Mouse (Mus musculus) erythroblast, adult 5-6 weeks (primary cell): ENCODE results near the gene Csnk1d. TPM values are rescaled to one million over a fixed set of nuclear protein-coding genes. Genes with fewer than 3 reads are reported as not detected.
A peak's percentile ranks its signal among the peaks of the same experiment; 100 is the strongest.

Experiments
- ATAC-seq: replicated peaks from 2 replicates; pipeline ENCODE4 v1.8.0; 2016; ENCODE audit warnings: moderate number of reproducible peaks, mild to moderate bottlenecking, moderate TSS enrichment, inconsistent platforms; ENCODE audit not compliant: poor library complexity, low FRiP score, severe bottlenecking
- total RNA-seq, 2 experiments: library from RNA; stranded (forward) in 1 of 2; stranded (reverse) in 1 of 2; fragments of 150-400 nt in 1 of 2; fragments of 200-764, 138-1000 nt in 1 of 2; gene quantifications; 2 replicates each; pipeline versions ENCODE4 v1.2.3 to v1.2.4; 2015 to 2017; ENCODE audit warnings: low replicate concordance in 2 of 2

Gene Csnk1d
- total RNA-seq, 2 experiments from 2014 or later = 70.3 to 148 TPM

DNA sequence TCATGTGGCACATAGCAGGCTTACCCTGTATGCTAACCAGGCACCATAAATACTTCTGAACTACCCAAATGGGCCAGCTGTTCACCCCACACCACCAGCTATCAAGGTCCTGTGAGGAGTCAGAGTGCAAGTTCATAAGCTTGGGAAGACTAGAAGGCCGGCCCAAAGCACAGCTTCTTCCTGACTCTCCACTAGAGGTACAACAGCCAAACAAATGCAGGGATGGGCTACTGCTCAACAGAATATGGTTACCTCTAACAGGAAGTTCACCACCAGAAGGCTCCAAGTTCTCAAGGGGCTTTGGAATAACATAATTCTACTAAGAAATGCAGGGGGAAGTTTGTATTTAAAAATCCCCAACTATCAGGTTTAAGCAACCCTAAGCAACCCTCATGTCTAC lies 1.6 kb downstream of the Csnk1d start:
- ATAC-seq = peak; percentile 23

DNA sequence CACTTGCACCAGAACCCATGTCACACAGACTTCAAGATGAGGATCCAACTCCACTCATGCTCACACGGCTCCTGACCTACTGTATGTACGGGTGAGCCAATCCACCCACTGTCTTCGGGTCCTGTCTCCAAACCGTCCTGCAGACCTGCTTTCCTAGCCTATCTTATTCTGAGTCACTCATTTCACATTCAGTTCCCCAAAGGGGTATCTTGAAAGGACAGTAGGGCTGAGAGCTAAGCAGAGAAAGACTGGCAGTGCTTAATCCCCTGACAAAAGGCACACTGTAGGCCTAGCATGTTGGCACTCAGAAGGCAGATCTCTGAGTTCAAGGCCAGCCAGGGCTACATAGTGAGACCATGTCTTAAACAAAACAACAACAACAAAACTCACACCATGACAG lies 2.7 kb downstream of the Csnk1d start:
- ATAC-seq = no peak

DNA sequence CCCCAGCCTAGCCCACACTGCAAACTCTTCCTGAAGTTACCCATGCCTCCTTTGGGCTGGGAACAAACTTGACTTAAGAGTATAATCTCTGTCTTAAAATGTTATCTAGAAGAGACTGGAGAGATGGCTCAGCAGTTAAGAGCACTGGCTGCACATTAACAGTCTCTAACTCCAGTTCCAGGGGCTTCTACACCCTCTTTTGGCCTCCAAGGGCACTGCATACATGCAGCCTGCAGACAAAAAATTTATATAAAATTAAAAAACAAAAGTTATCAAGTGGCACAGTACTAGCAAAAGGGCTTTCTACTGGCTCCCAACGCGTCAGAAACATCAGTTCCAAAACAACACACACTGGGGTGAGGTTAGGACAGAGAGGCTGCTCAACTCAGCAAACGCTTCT lies 3.5 kb downstream of the Csnk1d start:
- ATAC-seq = no peak

DNA sequence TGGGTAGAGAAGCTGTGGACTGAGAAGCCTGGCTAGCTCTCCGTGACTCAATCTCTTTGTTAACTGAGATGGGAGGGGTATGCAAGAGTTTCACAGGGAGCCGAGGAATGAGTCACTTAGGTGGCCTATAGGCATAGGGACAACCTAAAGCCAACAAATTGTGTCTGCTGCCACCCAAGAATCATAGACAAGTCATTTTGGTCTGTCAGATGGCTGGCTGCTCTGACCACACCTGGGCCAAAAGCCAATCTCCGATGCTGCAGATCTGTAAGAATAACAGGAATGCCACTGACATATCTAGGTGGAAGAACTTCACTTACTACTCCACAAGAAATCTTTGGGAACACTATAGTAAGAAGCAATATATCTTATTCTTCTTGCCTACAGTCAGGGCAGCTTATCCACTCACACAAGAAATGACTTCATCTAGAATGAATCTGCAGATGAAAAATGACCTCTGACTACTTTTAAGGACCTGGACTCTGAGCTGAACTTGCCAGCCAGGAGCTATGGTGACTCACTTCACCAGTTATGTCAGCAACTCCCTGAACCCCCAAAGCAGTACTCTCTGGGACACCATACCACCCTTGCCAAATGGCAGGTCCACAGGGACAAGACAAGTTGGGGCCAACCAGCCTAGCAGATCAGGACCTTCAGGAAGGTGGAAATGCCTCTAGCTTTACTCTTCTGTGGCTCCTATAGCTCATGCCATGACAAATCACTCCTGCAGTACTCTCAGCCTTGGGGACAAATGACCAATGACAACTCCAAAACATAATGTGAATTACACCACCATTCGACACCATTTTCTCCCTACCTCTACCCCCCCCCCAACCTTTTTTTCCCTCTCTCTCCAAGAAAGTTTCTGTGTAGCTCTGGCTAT lies 6.4 kb downstream of the Csnk1d start:
- ATAC-seq = no peak

DNA sequence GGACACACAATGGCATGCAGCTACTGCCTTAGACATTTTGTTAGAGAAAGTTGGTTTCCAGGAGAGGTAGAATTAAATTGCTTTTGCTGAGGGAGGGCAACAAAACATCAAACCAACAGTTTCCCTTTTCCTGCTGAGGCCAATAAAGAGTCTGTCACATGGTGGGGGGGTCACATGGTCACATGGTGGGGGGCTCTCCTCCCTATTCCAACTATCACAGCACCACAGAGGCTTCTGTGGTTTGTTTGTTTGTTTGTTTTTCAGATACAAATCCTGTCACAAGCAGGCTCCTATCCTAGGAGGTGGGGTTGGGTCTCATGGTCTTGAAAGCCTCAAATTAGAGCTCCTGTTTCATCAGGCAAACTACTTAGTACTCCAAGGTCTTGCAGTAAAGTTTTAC lies 8.7 kb downstream of the Csnk1d start:
- ATAC-seq = no peak

DNA sequence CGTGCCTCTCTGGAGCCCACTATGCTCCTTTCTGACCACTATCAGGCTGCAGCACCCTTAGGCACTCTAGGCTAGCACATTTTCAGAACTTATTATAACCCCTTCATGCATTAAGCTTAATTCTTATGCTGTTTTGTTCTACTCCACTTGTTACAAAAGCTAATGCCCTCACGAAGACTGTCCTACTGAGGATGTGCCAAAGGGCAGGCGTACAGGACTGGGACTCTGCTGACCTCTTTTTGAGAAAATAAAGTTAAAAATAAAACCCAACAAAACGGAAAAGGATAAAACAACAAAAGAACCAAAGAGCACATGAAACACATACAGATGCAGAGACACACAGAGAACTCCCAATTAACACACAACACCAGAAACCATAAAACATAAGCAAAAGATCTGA lies 9.5 kb downstream of the Csnk1d start:
- no peak for ATAC-seq

DNA sequence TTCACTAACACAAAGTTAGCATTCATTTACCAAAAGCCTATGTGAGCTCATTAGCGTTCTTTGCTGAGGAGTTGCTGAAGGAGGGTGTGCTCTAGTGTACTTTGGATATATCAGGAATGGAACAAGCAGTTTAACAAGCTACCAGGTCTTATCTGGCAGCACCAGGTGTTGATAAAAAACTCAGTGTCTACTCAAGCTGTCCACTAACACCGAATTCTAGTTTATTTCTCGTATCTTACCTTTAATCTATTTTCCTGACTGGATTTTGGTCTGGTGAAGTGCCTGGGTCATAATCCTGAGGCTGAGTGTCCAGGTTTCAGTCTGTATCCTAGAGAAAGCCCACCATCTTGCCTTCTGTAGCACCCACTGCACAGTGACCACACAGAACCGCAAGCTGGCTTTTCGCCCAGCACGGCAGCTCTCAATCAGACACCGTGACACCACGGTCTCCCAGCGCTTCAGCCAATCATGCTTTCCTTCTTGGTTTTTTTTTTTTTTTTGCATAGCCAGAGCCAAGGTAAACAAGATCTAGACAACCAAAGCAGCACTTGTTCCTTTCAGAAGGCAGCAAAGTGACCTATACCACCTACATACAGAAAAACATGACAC lies 10.6 kb downstream of the Csnk1d start:
- ATAC-seq = peak; percentile 86

DNA sequence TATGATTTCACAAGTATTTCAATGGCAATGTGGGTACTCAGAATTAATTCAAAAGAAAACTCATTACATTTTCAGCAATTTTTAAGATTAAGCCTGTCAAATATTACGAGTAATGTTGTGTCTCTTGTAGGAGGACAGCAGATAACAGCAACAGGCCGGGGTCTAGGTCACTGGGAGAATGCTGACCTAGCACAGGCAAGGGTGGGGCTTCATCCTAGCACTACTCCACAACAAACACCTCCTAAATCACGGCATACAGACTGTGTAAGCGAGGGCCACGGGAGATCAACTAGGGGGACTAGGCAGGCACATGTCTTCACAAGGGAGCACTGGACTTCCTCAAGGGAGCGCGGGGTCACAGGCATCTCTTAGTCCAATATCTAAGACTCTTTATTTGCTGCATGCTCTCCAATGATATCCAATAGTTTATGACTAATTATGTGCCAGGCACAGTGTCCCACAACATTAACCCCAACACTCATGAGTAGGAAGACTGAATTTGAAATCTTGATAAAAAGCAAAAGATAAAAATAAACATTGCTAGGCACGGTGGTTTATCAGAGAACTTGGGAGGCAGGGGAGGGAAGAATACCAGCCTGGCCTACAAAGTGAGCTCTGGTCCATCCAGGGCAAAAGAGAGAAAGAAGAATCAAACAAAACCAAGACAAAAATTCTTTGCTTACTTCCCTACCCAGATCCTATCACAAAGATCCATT lies 11.3 kb downstream of the Csnk1d start:
- ATAC-seq = peak; percentile 71

DNA sequence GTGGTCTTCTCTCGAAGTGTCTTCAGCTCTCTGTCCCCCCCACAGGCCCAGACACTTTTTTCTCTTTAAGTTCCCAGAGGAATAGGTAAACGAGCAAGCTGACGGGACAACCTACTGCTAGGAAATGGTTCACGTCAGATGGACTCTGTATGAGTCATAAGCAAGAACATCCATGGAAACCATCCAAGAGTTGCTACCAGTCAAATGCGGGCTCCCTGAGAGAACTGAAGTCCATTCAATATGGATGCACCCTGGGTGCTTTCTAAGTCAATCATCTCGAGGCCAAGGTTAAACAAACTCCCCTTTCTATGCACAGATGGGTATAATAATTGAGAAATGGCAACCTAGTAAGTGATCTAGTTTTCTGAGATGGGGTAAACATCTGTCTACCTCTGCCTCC lies 17.8 kb downstream of the Csnk1d start:
- ATAC-seq = no peak

DNA sequence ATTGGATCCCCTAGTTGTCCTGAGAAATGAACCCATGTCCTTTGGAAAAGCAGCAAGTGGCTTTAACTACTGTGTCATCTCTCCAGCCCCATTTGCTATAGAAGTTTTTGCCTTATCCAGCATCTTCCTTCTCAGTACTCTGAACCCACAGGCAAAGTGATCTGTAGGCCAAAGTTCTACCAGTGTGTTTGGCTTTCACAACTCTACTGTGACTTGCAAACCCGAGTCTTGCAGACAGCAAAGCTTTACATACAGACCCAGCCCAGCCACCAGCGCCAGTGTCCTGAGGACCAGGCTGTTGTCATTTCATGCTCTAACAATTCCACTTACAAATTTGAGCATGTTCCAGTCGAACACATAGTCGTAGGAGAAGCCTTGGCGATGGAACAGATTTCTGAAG lies 19.9 kb downstream of the Csnk1d start:
- ATAC-seq = no peak

DNA sequence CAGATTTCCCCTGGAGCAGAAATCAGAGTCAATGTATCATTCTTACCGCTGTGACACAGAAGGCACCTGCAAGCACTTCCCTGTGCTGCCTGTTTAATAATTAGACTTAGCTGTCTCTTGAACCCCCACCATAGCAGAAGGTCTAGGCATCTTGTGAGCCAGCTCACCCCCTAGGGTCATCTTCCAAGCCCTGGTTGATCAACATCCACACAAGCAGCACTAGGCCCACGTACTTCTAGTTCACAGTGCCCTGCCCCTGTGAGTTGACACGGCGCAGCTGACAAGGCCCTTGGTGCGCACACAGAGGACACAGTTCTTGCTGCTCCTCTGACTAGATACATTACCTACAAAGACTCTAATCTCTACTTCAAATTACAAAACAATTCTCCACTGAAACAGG lies 21.4 kb downstream of the Csnk1d start:
- ATAC-seq = no peak

DNA sequence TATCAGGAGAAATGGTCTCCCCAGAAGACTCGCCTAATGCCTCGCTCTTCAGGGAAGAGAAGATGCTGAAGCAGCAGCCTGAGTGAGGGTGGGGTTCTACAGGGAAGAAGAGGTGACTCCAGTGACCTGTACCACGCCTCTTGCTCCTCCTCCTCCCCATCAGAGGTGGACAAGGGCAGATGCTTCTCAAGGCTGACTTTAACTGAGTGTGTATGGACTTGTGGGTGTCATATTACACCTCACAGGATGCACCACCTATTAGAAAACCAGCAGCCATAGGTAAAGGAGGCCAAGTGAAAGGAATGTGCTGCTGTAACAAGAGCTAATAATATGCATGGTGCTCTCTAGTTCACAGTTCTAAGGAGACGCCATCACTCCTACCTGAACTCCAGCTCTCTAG lies 25.5 kb downstream of the Csnk1d start:
- no peak for ATAC-seq

DNA sequence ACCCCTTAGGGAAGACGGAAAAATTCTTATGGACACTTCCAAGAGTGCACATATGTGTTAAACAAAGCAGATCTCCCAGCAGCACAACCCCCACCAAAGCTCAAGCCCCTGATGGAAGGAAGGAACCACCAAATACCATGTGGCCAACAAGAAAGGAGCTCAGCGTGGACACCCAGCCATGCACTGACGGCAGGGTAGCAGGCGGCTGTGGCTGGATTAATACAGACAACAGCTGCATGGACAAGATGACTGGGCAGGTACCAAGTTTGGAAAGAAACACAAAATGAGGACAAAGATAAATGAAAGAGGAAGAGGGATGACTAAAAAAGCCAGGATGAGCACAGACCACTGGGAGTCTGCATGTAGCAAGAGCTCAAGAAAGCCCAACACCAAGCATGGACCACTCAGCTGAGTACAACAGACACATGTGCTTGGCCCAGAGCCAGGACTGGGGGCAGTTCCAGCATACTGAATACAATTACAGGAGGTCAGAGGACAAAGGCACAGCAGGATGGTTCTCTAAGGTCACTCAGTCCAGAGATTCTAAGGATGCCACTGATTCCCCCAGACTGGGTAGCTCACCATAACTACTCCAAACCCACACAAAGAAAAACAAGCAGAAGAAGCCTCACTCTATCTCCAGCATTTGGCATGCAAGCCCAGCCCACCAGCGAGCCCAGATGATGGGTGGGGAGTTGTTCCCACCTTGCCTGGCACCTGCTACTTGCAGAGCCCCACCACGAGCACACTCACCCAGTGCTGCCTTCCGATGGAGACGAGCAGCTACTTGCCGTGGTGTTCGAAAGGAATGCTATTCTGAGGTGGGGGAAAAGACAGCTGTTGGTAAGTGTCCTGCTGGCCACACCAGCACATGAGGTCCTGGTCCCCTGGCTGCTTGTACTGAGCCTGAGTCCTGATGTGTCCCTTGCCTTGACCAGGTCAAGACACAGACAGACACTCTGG lies 26.7 kb downstream of the Csnk1d start:
- no peak for ATAC-seq

DNA sequence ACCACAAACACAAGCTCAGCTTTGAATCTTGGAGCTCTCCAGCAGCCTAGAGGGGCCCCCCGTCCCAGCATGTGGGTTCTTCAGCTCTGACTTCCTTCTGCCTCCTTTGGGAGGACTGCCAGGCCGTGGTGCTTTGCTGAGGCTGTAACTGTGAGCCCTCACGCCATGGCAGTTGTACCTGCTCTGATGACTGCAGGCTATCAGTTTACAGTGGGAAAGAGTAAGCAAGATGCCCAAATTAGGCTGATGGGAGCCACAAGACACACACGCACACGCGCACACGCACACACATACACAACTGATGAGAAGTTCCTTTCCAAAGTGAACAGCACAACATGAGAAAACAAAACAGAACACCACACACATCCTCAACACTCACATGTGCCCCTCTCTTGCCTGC lies 28.2 kb downstream of the Csnk1d start:
- ATAC-seq = no peak

DNA sequence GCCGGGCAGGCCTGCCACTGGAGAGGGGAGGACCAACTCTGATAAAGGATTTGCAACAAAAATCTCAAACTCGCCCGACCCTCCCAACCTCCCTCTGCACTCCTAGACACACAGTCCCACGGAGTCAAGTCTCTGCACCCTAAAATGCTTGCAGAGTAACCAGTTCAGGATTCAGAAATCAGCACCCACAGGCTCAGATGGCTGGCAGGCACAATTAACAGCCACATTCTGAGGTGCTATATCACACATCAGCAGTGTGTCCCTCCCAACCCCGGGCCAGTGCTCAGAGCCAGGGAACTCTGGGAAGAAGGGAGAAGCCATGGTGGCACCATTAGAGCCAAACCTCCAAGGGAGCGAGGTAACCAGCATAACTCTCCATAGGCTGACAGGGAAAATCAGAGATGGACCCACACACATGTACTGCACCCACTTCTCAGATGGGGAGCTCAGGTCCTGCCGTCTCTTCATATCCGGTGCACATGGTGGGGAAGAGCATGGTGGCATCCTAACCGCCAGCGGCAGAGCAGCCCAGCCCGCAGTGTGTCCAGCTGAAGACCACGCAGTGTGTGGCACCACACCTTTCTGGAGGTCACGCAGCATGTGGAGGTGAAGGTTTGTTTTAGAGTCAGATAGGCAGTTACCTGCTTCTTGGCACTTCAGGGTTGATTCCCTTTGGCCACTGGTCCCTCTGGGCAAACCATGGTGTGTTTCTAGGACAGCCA lies 28.9 kb downstream of the Csnk1d start:
- no peak for ATAC-seq

DNA sequence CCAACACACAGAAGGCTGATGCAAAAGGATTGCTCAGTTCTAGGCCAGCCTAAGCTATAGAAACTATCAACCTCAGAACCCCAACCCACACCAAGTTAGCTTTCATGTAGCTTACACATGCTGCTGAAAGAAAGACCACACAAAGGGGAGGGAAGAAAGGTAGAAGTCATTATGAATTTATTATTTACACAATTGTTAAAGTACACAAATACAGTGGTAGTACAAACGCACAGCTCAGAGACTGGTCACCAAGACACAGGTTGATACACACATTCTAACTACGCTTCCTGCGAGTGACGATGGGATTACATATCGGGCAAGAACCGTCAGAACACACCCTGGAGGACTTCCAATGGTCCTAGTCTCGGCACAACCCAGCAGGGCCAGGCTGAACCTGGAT lies 29.5 kb downstream of the Csnk1d start:
- ATAC-seq = no peak

DNA sequence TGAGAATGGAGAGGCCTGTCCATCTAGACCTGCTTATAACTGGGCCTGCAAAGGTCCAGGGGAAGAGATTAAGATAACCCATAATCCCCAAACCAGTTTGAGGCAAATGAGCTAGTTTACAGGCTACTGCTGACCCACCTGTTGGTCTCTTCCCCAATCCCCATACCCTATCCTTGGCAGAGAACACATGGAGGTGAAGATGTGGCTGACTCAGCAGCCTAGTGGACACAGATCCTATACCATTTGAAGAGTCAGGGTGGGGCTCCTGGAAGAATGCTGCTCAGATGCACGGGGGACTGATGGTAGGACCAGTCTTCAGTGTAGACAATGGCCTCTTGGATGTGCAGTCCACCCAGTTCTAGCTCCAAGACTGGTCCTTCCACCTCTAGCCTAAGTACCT lies 30.9 kb downstream of the Csnk1d start:
- ATAC-seq = no peak

DNA sequence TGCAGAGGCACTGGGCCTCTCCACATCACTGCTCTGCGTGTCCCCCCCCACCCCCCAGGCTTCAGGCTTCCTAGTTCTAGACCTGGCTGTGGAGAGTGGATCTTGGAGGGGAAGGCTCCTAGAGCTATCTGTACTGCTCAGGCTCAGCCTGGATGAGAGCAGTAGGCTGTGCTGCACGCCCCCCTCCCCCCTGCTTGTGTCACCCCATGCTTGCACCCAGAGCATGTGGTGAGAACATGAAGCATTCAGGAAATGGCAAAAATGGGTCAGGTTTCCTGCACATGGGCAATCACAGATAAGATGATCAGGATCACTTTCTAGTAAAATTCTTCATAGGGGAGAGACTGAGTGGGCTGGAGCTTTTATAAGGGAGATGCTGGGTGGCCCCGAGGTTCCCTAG lies 31.6 kb downstream of the Csnk1d start:
- no peak for ATAC-seq

DNA sequence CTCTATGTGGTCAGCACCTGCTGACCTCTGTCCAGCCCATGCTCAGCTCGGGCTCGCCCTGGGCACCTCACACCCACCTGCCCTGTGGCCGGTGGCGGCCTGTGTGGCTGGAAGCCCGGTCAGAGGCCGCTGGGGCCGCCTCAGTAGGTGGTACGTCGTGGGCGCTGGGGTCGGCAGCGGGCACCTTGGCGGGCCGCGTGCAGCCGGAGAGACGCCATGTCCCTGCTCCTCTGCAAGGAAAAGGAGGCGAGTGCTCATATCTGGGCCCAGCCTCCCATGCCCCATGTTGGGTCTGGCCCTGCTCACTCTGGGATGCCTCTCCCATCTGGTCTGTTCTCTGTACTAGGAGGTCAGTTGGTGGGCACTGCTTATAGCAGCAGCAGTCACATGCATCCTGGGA lies 32.1 kb downstream of the Csnk1d start:
- ATAC-seq = no peak
